Mouse (Mus musculus) erythroid progenitor cell, adult 5-6 weeks (primary cell): Measurements from ENCODE around the gene Afg3l1. TPM values are rescaled to one million over a fixed set of nuclear protein-coding genes. Genes with fewer than 3 reads are reported as not detected.
A peak's percentile ranks its signal among the peaks of the same experiment; 100 is the strongest.
"Not testable (repeated sequence)": the region's sequence is repeated elsewhere in the genome, so short reads cannot be mapped to it uniquely, and the experiment has no call there.

Experiments
- ATAC-seq: replicated peaks from 2 replicates; pipeline ENCODE4 v1.8.0; 2016; ENCODE audit warnings: moderate number of reproducible peaks, mild to moderate bottlenecking, moderate TSS enrichment, inconsistent platforms; ENCODE audit not compliant: poor library complexity, low FRiP score, severe bottlenecking
- total RNA-seq, 2 experiments: library from RNA; stranded (forward) in 1 of 2; stranded (reverse) in 1 of 2; fragments of 150-400 nt in 1 of 2; fragments of 186-747, 209-891 nt in 1 of 2; gene quantifications; 2 replicates each; pipeline versions ENCODE4 v1.2.3 to v1.2.4; 2015 to 2017; ENCODE audit warnings: low replicate concordance in 2 of 2

The Afg3l1 gene
- total RNA-seq (2015; ENCODE audit: low replicate concordance) (8.6 and 13.4 TPM in 2 replicates), total RNA-seq (2017; ENCODE audit: low replicate concordance) (6.5 and 9.6 TPM in 2 replicates)

DNA sequence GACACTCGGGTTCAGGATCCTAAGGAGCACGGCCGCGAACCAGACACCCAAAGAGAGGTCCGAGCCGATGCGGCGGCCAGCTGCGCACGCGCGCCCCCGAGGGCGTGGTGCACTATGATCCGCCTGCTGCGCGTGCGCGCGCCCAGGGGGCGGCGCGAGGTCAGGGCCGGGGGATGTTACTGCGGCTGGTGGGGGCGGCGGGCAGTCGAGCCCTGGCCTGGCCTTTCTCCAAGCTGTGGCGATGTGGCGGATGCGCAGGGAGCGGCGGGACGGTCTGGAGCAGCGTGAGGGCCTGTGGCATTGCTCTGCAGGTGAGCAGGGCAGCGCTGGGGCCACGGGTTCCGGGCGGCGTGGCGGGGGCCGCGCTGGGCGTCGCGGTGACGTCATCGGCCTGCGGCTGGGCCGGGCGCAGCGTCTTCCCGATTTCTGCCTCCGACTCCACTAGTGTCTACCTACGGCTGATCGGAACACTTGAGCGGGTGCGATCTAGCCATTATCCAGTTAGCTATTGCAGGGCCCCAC is at the start of gene Afg3l1:
Gene Afg3l1, plus strand, starts transcription at position 167 of the 522 bp plus-strand sequence.
- ATAC-seq = peak; percentile 86

DNA sequence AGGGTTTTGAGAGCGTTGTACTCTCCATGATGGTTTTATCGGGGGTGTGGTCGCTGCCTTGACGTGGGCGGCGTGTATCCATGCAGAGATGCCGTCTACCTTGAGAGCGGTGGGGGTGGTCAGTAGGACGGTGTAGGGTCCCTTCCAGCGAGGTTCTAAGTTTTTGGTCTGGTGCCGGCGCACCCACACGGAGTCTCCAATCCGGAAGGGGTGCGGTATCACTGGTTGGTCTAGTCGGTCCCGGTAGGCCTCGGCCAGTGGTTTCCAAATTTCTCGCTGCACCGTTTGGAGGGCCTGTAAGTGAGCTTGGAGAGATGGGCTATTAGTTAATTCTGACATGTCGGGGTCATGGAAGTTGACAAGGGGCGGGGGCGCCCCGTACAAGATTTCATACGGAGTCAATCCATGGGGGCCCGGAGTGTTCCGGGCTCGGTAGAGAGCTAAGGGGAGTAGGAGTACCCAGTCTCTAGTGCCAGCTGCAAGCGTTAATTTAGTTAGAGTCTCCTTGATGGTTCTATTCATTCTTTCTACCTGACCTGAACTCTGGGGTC is 49.3 kb upstream of the Afg3l1 start:
- no peak for ATAC-seq

DNA sequence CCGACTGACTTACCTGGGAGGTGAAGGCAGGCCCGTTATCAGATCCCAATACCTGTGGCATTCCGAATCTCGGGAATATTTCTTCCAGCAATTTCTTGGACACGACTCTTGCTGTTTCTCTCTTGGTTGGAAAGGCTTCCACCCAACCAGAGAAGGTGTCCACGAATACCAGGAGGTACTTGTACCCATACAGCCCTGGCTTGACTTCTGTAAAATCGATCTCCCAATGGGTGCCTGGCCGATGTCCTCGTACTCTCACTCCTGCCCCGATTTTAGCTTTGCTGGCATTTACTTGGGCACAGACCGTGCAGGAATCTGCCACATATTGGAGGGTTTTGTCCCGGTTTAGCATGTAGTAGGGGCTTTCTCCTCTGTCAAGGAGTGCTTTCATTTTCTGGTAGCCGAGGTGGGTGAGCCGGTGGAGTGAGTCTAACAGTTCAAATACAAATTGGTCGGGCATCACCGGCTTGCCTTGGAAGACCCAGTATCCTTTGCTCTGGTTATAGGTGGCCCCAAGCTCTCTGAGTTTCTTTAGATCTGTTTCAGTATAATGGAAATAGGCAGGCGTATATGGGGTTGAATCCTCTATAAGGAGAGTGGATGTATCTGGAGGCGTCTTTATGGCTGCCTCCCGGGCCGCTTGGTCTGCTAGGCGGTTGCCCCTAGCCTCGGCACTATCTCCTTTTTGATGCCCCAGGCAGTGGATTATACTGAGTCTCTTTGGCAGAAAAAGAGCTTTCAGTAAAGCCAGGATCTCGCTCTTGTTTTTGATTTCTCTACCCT is 48.6 kb upstream of the Afg3l1 start:
- no peak for ATAC-seq

DNA sequence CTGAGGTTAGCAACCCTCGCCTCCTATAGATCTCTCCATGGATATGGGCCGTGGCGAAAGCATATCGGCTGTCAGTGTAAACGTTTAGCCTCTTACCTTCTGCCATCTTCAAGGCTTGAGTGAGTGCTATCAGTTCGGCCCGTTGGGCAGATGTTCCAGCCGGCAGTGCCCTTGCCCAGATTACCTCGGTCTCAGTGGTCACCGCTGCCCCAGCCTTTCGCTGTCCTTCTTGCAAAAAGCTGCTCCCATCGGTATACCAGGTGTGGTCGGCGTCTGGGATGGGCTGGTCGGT is 48.0 kb upstream of the Afg3l1 start:
- not testable (repeated sequence) for ATAC-seq

DNA sequence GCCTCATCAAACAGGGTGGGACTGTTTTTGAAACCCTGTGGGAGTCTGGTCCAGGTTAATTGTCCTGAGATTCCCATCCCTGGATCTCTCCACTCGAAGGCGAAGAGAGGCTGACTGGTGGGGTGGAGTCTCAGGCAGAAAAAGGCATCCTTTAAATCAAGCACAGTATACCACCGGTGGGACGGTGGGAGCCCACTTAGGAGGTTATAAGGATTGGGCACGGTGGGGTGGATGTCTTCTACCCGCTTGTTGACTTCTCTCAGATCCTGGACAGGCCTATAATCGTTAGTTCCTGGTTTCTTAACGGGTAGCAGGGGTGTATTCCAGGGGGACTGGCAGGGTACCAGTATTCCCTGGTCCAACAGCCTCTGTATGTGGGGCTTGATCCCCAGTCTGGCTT is 46.8 kb upstream of the Afg3l1 start:
- ATAC-seq = not testable (repeated sequence)

DNA sequence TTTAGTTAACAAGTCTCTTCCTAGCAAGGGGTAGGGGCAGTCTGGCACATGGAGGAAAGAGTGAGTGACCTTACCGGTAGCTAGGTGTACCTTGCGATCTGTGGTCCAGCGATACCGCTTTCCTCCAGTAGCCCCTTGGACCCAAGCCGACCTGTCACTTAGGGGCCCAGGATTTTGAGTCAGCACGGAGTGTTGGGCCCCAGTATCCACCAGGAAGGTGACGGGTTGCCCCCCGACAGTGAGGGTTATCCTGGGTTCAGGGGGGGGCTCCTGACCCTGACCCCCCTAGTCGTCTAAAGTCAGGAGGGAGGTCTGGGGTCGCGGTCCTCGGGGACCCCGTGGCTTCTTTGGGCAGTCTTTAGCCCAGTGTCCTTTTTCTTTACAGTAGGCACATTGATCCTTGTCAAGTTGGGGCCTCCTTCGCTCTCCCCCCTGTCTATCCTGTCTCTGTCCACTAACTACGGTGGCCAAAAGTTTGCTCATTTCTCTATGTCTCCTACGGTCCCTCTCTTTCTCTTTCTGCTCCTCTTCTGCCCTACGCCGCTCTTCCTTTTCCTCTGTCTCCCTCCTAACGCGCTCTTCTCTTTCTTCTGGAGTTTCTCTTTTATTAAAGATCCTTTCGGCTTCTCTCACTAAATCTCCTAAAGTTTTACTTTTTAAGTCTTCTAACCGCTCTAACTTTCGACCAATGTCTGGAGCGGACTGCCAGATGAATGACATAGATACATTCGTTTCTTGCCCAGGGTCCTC is 45.9 kb upstream of the Afg3l1 start:
- no peak for ATAC-seq

DNA sequence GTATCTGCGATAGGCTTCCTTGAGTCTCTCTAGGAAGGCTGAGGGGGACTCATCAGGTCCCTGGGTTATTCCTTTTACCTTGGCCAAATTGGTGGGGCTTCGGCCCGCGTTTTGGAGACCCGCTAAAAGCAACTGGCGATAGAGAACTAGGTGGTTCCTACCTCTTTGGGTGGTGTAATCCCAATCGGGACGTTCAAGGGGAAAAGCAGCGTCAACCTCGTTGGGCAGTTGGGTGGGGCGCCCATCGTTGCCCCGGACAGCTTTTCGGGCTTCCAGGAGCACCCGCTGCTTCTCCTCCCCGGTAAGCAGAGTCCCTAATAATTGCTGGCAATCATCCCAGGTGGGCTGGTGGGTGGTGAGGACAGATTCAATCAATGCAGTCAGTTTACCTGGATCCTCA is 45.3 kb upstream of the Afg3l1 start:
- ATAC-seq = no peak

DNA sequence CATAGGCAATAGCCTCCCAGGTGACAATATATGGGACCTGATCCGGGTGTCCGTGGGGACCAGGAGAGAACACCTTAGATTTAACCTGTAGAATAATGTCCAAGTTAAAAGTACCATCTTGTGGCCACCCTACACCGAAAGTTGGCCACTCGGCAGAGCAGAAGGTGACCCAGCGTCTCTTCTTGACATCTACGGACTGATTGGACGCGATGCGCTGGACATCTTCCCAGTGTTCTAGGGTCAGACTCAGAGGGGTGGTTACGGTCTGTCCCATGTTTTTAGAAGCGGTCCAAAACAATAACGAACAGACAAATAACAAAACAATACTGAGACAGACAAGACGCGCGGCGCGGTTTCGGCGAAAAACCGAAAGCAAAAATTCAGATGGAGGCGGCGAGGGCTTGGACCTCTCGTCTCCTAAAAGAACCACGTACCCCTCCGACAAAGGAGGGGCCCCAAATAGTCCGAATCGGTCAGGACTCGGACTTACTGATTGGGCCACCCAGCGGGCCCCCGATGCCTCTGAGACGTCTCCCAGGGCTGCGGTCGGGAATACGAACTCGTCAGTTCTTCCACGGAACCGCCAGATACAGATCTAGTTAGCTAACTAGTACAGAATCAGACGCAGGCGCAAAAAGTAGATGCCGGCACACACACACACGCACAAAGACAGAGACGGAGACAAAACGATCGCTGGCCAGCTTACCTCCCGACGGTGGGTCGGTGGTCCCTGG is 44.3 kb upstream of the Afg3l1 start:
- ATAC-seq = not testable (repeated sequence)

DNA sequence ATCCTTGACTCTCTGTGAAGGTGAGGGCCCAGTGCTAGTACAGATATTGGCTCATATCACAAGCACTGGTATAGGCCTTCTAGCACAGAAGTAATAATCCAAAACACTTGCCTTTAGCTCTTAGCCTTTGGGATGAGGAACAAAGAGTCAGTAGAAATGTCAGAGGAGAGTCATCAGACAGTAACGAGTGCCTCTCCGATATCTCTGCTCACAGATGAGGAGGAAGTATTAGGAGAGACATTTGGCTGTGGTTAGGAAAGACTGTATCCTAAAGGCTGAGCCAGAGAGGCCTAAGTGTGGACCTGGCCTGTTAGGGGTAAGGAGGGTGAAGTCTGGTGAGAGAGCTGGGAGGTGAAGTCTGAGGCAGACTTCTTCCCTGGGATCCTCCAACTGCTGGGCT is 35.9 kb upstream of the Afg3l1 start:
- no peak for ATAC-seq

DNA sequence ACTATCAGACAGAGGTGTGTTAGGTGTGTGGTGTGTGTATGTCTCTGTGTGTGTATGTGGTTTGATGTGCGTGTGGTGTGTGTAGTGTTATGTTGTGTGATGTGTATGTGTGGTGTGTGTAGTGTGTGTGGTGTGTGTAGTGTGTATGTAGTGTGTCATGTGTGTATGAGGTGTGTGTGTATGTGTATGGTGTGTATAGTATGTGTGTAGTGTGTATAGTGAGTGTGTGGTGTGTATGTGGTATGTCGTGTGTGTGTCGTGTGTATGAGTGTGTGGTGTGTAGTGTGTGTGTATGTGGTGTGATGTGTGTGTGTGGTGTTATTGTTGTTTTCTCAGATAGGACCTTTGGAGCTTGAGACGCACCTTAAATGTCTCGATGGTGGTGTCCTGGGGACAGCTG is 35.4 kb upstream of the Afg3l1 start:
- no peak for ATAC-seq

DNA sequence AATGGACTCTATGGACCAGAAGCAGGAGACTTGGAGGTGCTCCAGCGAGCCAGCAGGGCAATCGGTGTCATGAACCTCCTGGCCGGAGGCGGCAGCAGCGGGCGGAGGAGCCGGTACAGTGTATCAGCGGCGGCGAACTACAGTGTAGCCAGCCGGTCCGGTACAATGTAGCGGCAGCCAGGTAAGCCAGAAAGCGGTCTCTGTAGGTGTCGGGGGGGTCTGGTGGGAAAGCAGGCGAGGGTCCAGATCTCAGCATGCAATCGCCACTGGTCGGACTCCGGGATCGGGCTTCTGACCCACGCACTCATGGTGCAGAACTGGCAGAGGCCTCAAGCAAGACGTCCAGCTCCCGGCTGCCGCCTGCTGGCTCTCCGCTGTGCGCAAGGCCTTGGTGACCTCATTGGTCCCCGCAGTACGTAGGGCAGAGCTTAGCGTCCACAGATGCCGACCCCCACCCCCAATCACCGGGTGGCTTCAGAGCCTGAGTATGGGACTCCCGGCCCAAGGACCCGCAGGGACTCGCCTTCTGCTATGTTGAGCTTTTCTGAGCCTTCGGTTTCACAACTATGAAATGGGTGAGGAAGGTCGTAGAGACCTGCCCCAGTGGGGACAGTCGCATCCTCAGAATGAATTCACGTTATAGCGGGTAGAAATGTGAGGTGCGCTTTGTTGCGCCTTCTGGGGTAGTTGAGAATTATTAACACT is 34.7 kb upstream of the Afg3l1 start:
- peak; percentile 98 for ATAC-seq

DNA sequence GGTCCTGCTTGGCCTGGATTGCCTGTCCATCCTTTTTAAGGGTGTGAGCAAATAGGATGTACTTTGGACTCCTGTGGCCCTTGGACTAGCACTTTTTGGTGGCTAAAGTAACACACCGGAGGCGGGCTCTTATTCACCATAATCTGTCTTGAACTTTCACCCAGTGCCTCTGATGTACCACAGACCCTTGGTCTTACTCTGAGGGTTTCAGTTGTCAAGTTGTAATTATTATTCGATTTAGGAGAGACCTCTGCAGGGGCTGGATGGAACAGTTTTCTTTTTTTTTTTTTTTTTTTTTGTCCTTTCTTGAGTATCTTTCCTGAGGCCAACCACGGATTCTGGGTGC is 34.2 kb upstream of the Afg3l1 start:
- no peak; the same call in 1 of the 2 replicates for ATAC-seq

DNA sequence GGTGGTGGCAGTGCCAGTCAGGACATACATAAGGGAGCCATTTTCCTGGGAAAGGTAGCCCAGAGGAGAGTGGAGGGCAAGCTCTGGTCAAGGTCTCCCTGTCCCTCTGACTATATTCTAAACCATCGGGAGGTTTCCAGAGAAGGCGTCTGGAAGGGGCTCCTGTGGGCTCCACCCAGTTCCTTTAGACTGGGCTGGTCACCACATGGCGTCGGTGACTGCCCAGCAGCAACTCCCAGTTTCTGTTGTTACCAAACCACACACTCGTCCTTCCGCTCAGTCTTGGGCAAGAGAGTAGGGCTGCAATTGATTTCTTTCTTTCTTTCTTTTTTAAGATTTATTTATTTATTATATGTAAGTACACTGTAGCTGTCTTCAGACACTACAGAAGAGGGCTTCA is 33.6 kb upstream of the Afg3l1 start:
- no peak for ATAC-seq

DNA sequence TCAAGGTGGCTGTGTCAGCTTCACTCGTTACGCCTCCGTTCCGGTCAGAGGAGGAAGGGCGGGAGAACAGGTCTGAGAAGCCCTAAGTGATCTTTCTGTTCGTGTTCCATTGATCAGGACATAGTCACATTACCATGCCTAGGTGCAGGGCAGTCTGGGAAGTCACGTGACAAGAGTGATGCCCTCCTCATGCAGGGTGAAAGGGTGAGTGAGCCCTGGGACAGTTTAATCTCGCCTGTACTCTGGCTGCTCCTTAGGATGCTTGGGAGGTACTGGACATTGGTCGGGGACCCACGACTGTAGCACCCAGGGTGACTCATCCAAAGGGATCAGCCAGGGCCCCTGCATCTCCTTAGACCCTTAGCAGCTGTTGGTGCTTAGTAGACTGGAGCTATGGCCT is 31.7 kb upstream of the Afg3l1 start:
- ATAC-seq = no peak

DNA sequence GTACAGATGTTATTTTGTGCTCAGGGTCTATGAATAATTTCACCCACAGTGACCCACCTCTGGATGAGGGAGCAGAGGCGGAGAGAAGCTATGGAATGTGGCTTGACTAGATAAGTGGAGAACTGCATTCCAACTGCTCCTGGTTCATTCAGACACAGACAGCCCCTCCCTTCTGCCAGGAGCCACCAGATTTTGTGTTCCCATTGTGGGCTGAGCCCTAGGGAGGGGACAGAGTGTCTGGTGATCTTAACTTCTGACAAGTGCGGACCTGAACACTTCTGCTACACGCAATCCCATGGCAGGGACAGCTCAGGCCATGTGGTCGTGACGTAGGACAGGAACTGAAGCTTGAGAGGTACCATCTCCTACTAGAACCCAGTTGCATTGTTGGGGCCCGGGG is 30.9 kb upstream of the Afg3l1 start:
- ATAC-seq = no peak

DNA sequence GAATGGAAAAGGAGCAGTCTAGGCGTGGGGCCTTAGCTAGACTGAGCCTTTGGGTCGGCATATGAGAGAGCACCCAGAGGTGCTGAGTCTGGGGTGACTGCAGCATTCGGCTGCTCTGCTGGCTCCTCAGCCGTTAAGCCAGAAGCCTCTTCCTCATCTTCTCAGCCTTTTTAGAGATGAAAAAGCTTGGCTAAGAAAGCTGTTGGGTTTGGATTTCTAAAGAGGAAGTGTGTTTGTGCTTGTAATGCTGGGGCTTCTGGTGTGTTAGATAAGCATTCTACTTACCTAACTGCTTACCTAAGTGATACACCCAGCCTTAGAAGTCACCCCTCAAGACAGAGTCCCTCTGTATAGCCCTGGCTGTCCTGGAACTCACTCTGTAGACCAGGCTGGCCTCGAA is 26.9 kb upstream of the Afg3l1 start:
- no peak for ATAC-seq

DNA sequence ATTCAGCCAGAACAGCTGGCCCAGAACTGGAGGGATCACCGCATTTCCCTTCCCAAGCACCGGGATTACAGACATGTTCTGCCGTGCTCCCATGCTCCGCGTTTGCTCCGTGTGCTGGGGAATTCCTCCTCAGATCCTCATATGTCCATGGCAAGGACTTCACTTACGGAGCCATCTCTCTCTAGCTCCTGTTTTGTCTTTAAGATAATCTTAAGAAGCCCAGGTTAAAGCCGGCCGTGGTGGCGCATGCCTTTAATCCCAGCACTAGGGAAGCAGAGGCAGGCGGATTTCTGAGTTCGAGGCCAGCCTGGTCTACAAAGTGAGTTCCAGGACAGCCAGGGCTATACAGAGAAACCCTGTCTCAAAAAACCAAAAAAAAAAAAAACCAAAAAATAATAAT is 26.0 kb upstream of the Afg3l1 start:
- ATAC-seq = not testable (repeated sequence)

DNA sequence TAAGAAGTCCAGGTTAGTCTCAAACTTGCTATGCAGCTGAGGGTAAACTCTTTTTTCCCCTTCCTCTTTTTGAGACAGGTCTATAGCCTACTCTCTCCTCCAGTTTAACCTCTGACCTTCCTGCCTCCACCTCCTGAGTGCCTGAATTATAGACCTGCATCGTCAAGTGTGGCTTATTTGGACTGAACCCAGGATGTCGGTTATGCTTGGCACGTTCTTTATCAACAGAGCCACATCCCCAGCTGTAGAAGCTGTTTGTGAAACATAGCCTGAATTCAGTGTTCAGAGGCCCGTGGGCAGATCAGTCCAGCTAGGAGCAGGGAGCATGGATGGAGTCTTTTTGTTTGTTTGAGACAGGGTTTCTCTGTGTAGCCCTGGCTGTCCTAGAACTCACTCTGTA is 25.6 kb upstream of the Afg3l1 start:
- ATAC-seq = peak; percentile 54; the same call in 1 of the 2 replicates

DNA sequence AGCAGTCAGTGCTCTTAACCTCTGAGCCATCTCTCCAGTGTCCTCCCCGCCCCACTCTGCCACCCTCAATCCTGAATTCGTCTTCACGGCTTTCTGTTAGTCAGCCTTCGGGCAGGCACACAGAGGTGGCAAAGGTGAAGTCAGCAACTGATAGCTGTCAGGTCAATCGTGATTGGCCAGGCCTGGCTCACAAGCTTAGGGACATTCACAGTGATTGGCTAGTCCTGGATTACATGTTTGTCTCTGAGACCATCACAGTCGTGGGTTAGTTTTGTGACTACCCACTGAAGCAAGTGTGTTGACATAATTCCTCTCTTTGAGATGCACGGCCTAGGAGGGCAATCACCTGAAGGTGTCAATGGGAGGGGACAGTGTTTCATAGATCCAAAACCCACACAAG is 24.4 kb upstream of the Afg3l1 start:
- ATAC-seq = peak; percentile 50

DNA sequence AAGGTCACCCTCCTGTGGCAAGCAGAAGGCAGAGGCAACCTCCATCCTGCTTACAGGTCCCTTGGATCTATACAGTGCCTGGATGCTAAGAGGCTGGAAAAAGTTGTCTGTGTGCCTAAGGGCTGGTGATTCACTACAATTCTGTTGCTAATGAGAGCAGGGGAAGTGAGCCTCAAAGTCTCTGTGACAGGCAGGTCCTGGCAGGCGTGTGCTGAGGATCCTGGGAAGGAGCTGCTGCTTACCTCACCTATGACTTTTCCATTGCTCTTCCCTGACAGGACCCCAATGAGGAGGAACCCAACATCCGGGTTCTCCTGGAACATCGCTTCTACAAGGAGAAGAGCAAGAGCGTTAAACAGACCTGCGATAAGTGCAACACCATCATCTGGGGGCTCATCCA is 23.8 kb upstream of the Afg3l1 start:
- ATAC-seq = no peak
